Mouse (Mus musculus) E14TG2a.4 (cell line): ENCODE measurements around the gene Fam19a3.

Source experiments
- CTCF ChIP-seq: conservative IDR thresholded peaks from 2 replicates; pipeline ENCODE4 v1.5.1; 2014; ENCODE audit warnings: low read length
- NANOG ChIP-seq: IDR thresholded peaks from 2 replicates; pipeline ENCODE4 v1.6.1; 2014; ENCODE audit warnings: borderline replicate concordance, low read length, mixed read lengths
- POU5F1 ChIP-seq: IDR thresholded peaks from 2 replicates; pipeline ENCODE4 v1.6.1; 2014; ENCODE audit warnings: low read length, borderline replicate concordance

DNA sequence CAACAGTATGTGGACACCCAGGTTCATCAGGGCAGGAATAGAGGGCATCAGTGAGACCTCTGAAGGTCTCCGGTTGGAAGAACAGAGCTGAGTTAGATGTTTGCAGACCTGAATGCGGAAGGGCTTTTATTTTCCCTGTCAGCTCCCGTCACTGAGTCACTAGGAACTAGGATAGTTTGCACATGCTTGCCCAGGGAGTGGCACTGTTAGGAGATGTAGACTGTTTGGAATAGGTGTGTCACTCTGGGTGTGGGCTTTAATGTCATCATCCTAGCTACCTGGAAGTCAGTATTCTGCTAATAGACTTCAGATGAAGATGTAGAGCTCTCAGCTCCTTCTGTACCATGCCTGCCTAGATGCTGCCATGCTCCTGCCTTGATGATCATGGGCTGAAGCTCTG lies 39.7 kb downstream of the Fam19a3 start:
- TF ChIP-seq CTCF (no peak), POU5F1 (no peak), NANOG (no peak)
